Mouse (Mus musculus) testis, adult 2 months (tissue): ENCODE results near the gene 2210017I01Rik.

Experiments used
- CTCF ChIP-seq: fragments of 200-500 bp; IDR thresholded peaks from 2 replicates; pipeline ENCODE4 v1.5.1; 2012; ENCODE audit warnings: low read depth, mild to moderate bottlenecking, inconsistent platforms, low read length, moderate library complexity; ENCODE audit not compliant: control insufficient read depth, insufficient read depth, insufficient replicate concordance
- POLR2A ChIP-seq: fragments of 200-500 bp; IDR thresholded peaks from 2 replicates; pipeline ENCODE4 v1.6.1; 2012; ENCODE audit warnings: low read depth, mild to moderate bottlenecking, inconsistent platforms, low read length, moderate library complexity; ENCODE audit not compliant: control insufficient read depth

- TF ChIP-seq CTCF (no peak), POLR2A (no peak)
Observed at GRCm38 (mm10) chr3:92600456-92600855, 6.8 kb downstream of the 2210017I01Rik start.
